Mouse (Mus musculus) hindbrain, embryonic 13.5 days (tissue): Measurements from ENCODE around the gene Hibch. TPM values are rescaled to one million over a fixed set of nuclear protein-coding genes. Genes with fewer than 3 reads are reported as not detected.
"Not testable (repeated sequence)": the region's sequence is repeated elsewhere in the genome, so short reads cannot be mapped to it uniquely, and the experiment has no call there.

Source experiments
- ATAC-seq: fragments of 200-750 bp; cut with Nextera tagmentation; 2 replicates; pipeline ENCODE4 v1.8.0; 2017; ENCODE audit warnings: moderate TSS enrichment; ENCODE audit not compliant: low FRiP score
- H3K27ac ChIP-seq: fragments of 300-500 bp; sonication (generic); 2 replicates; pipeline ENCODE4 v1.5.1; 2015; ENCODE audit warnings: inconsistent platforms, mild to moderate bottlenecking, moderate library complexity
- H3K27me3 ChIP-seq: fragments of 300-500 bp; sonication (generic); 2 replicates; pipeline ENCODE4 v1.6.1; 2015; ENCODE audit warnings: mild to moderate bottlenecking, inconsistent platforms
- H3K36me3 ChIP-seq: fragments of 300-500 bp; sonication (generic); 2 replicates; pipeline ENCODE4 v1.6.1; 2015; ENCODE audit warnings: mild to moderate bottlenecking, inconsistent platforms
- H3K4me1 ChIP-seq: fragments of 300-500 bp; sonication (generic); replicated peaks from 2 replicates; pipeline ENCODE4 v1.6.1; 2015; ENCODE audit warnings: inconsistent platforms
- H3K4me2 ChIP-seq: fragments of 300-500 bp; sonication (generic); 2 replicates; pipeline ENCODE4 v1.6.1; 2015; ENCODE audit warnings: inconsistent platforms, mild to moderate bottlenecking, moderate library complexity
- H3K4me3 ChIP-seq: fragments of 300-500 bp; sonication (generic); 2 replicates; pipeline ENCODE4 v1.5.1; 2015; ENCODE audit warnings: mild to moderate bottlenecking, inconsistent platforms
- H3K9ac ChIP-seq: fragments of 300-500 bp; sonication (generic); 2 replicates; pipeline ENCODE4 v1.6.1; 2015; ENCODE audit warnings: mild to moderate bottlenecking, inconsistent platforms
- H3K9me3 ChIP-seq: fragments of 300-500 bp; sonication (generic); 2 replicates; pipeline ENCODE4 v1.6.1; 2016; ENCODE audit warnings: inconsistent platforms
- WGBS: fragments of 180-500 bp; shearing (Covaris S2); methylation state at CpG from one replicate; pipeline ENCODE4 v1.1.7; 2015; 5-methylcytosine and 5-hydroxymethylcytosine counted together
- polyA plus RNA-seq: library from polyadenylated mRNA; unstranded; fragments of >200 nt; fragmentation: Nextera tagmentation; extraction: Ambion mirVana; gene quantifications from 2 replicates; pipeline ENCODE4 v1.2.1, GENCODE M21; 2015

Hibch gene
- polyA plus RNA-seq, 1 experiment from 2014 or later, result 35.9 TPM

DNA sequence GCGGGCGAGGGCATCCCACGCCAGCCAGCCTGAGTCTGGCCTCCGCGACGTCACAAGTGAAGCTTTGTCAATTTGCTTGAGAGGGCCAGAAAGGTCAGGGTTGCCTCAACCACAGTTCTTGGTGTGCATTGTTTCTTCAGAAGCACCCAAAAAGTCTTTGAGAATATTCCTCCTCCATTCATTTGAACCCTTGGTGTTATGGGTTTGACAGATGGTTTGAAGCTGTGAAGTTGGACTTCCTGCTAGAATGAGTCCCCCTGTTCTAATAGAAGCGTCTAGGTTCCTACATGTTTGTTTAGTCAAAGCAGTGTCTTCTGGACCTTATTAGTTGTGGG is 26.9 kb upstream of the Hibch start:
- ATAC-seq, result peak; percentile 1; the same call in 1 of the 2 replicates
- Histone ChIP-seq H3K36me3 (no peaks in the 10 kb centered on the region), H3K27me3 (no peaks in the 10 kb centered on the region), H3K4me3 (peak overlapping the region; percentile 73), H3K9ac (peak overlapping the region; percentile 94), H3K27ac (peak overlapping the region; percentile 90), H3K4me1 (peaks cover 26% of the 10 kb centered on the region), H3K4me2 (peak overlapping the region; percentile 76), H3K9me3 (no peaks in the 10 kb centered on the region)
- WGBS, result 2% methylated on average over 7 of the region's 7 CpGs

DNA sequence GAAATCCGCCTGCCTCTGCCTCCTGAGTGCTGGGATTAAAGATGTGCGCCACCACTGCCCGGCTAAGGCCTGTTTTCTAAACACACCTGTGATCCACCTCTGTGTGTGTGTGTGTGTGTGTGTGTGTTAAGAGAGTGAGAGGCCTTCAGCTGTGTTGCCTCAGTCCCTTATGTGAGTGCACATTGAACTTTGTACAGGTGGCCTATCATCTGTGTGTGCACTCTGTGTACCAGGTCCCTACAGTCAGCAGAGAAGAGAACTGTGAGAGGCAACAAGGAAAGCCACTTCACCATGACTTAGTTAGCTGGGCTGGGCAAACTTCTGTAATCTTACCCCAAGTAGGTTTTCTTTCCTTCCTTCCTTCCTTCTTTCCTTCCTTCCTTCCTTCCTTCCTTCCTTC is 5.6 kb upstream of the Hibch start:
- peaks cover 2% of the 10 kb centered on the region; the same call in 1 of the 2 replicates for H3K4me1 ChIP-seq
- no peak overlapping the region for H3K4me3 ChIP-seq
- no peak overlapping the region for H3K9ac ChIP-seq
- no peaks in the 10 kb centered on the region for H3K9me3 ChIP-seq
- H3K27ac ChIP-seq, result no peak overlapping the region
- 98% methylated on average over 3 of the region's 3 CpGs for WGBS
- H3K27me3 ChIP-seq, result no peaks in the 10 kb centered on the region
- no peak overlapping the region for H3K4me2 ChIP-seq
- H3K36me3 ChIP-seq, result no peaks in the 10 kb centered on the region
- no peak for ATAC-seq

DNA sequence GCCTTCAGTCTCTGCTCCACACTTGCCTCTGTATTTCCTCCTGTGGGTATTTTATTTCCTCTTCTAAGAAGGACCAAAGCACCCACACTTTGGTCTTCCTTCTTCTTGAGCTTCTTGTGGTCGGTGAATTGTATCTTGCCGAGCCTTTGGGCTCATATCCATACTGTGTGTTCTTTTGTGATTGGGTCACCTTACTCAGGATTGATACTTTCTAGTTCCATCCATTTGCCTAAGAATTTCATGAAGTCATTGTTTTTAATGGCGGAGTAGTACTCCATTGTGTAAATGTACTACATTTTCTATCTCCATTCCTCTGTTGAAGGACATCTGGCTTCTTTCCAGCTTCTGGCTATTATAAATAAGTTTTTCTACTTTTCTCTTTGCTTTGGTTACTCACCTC is 375 bp upstream of the Hibch start:
- H3K9ac ChIP-seq, result no peak overlapping the region
- no peaks in the 10 kb centered on the region for H3K27me3 ChIP-seq
- H3K4me1 ChIP-seq, result peaks cover 14% of the 10 kb centered on the region
- H3K36me3 ChIP-seq, result no peaks in the 10 kb centered on the region
- H3K9me3 ChIP-seq, result no peaks in the 10 kb centered on the region
- H3K27ac ChIP-seq, result no peak overlapping the region; the same call in 1 of the 2 replicates
- peak; percentile 57; the same call in 1 of the 2 replicates for ATAC-seq
- peak overlapping the region; percentile 63 for H3K4me3 ChIP-seq
- 24% methylated on average over 3 of the region's 3 CpGs for WGBS
- H3K4me2 ChIP-seq, result peak overlapping the region; percentile 67

DNA sequence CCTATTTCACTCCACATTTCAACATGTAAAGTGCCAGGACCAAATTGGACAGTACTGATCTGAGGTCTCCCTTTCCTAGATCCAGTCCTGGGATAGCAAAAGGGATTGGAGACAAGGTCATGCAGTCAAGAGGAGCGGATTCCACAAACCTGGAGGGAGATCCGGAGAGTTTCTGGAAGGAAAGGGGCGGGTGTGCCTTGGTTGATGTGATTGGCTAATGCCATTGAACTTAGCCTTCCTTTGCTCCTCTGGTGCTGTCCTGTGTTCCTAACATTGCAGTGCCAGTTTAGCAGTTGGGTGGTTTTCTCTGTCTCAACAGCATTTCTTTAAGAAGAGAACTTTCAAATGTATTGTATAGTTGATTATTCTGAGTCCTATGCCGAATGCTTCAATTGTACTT is 1.8 kb downstream of the Hibch start:
- Histone ChIP-seq H3K4me3 (no peak overlapping the region), H3K9me3 (no peaks in the 10 kb centered on the region), H3K36me3 (no peaks in the 10 kb centered on the region), H3K4me2 (no peak overlapping the region), H3K4me1 (peaks cover 14% of the 10 kb centered on the region), H3K27ac (no peak overlapping the region), H3K9ac (no peak overlapping the region), H3K27me3 (no peaks in the 10 kb centered on the region)
- no peak for ATAC-seq
- WGBS, result 88% methylated on average over 4 of the region's 4 CpGs

DNA sequence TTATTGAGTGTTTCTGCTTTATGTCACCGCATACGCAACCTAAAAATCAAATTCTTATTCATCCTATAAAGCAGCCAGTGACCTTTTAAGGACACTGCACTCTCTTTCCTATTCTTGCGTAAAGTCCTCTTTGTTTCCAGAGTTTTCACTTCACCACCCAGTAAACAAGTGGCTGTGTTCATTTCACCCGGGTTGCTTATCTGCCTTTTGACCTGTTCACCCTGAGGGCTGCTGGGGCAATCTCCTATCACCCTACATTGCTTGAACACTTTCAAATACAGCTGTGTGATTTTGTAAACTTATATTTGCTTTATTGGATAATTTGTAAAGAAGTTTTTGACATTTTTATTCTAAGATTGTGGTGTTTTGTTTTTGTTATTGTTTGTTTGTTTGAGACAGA is 4.7 kb downstream of the Hibch start:
- no peak for ATAC-seq
- Histone ChIP-seq H3K9me3 (no peaks in the 10 kb centered on the region), H3K27ac (no peak overlapping the region), H3K27me3 (no peaks in the 10 kb centered on the region), H3K9ac (no peak overlapping the region), H3K4me3 (no peak overlapping the region), H3K4me2 (no peak overlapping the region), H3K36me3 (no peaks in the 10 kb centered on the region), H3K4me1 (peaks cover 10% of the 10 kb centered on the region)
- WGBS, result 64% methylated on average over 4 of the region's 4 CpGs

DNA sequence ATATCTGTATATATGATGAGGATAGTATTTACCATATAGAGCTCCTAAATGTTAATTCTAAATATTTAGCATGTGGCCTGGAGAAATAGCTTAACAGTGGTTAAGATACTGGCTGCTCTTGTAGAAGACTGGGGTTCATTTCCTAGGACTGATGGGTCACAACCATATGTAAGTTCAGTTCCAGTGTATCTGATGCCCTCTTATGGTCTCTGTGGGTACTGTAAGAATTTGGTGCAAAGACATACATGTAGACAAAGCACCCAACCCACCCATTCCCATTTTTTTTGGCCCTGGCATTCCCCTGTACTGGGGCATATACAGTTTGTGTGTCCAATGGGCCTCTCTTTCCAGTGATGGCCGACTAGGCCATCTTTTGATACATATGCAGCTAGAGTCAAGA is 9.3 kb downstream of the Hibch start:
- 78% methylated on average over 1 of the region's 1 CpGs for WGBS
- H3K9ac ChIP-seq, H3K4me3 ChIP-seq, H3K4me1 ChIP-seq, H3K36me3 ChIP-seq, H3K9me3 ChIP-seq, H3K27me3 ChIP-seq, H3K27ac ChIP-seq, H3K4me2 ChIP-seq: not testable (repeated sequence)
- 0 out of 2 replicates have a peak, but pooled peaks have one; percentile 28 for ATAC-seq

DNA sequence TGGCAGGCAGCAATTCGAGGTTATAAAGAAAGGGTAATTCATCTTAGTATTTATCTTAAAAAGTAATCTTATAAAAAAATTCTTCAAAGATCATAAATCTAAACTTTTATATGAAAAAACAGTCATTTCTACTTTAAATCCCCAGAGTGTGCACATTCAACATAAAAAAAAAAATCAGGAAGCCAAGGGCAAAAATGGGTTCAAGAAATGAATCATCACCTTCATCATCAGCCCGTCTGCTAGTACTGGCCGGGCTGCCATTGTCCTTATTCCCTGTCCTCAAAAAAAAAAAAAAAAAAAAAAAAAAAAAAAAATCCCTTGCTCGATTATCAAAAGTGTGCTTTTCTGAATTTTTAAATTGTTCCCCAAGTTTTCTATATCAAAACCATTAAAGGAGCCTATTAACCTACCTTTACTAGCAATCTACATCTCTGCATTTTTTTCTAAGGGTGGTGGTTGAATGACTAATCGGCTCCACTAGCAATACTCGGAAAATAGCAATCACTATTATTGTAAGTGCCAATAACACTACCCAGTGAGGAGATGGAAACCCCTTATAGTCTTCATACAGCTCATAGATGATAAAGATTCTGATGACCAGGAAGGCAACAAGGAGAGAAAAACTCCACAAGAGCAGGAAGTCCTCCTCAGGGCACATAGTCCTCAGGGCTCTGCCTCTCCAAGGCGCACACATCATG is 11.3 kb downstream of the Hibch start:
- WGBS, result 89% methylated on average over 7 of the region's 7 CpGs

DNA sequence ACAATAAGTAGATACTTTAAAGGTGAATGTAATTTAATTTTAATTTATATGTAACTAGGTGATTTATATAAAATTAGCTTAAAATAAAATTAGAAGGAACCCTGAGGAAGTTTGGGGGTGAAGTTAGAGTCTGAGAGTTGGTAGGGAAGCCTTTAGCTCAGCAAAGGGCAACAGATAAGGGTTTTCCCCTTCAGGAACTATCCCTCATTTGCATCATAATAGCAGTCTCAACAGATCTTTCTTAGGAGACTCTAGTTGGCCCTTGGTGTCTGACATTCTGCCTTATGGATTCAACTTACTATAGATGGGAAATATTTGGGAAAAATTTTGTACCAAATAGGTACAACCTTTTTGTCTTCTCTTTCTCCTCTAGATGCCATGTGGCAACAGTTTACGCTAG is 19.5 kb downstream of the Hibch start:
- Histone ChIP-seq H3K9me3 (no peaks in the 10 kb centered on the region), H3K9ac (no peak overlapping the region), H3K27ac (no peak overlapping the region), H3K4me3 (no peak overlapping the region), H3K4me2 (no peak overlapping the region), H3K27me3 (no peaks in the 10 kb centered on the region), H3K36me3 (peaks cover 25% of the 10 kb centered on the region), H3K4me1 (no peaks in the 10 kb centered on the region)
- ATAC-seq, result no peak
- 96% methylated on average over 1 of the region's 1 CpGs for WGBS

More for the DNA sequence above, 11.3 kb downstream of the Hibch start:
- no peak overlapping the region for H3K4me3 ChIP-seq
- no peak overlapping the region for H3K4me2 ChIP-seq
- H3K9ac ChIP-seq, result no peak overlapping the region
- no peak overlapping the region for H3K27ac ChIP-seq
- no peaks in the 10 kb centered on the region for H3K4me1 ChIP-seq
- no peak for ATAC-seq
- no peaks in the 10 kb centered on the region for H3K27me3 ChIP-seq
- H3K9me3 ChIP-seq, result no peaks in the 10 kb centered on the region
- H3K36me3 ChIP-seq, result peaks cover 12% of the 10 kb centered on the region

DNA sequence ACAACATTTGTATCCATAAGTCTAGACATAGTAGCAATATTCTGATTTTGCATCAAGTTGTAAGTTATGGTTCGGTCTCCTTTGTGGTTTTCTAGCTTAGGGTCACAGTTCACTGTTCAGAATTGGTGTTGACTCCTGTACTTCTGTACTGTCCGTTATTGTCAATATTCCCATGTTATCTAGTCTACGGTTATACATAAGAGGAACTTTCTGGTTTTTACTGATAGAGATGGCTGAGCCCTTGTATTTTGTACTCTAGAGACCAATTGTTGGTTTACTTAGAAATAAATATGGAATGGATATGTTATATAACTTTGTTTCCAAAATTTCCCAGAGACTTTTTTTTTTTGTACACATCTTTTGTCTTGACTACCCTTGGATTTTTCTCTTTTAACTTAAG is 21.3 kb downstream of the Hibch start:
- Histone ChIP-seq H3K9ac (no peak overlapping the region), H3K4me3 (no peak overlapping the region), H3K27ac (no peak overlapping the region), H3K9me3 (no peaks in the 10 kb centered on the region), H3K27me3 (no peaks in the 10 kb centered on the region), H3K36me3 (peaks cover 17% of the 10 kb centered on the region), H3K4me1 (no peaks in the 10 kb centered on the region), H3K4me2 (no peak overlapping the region)
- no peak for ATAC-seq
- 98% methylated on average over 3 of the region's 3 CpGs for WGBS

DNA sequence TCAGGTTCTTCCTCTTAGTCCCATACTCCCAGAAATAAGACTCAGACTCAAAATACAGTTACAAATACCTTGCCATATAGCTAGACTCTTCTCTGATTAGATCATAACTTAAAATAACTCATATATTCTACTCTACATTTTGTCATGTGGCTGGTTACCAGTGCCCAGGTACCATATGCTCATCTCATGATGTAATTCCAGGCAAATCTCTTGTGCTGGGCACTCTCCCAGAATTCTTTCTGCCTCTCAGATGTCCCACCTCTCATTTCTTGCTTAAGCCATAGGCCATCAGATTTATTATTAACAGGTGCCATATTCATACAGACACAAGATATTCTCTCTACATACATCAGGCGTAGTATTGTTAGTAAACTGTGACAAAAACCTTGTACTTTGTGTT is 23.1 kb downstream of the Hibch start:
- H3K27me3 ChIP-seq, result no peaks in the 10 kb centered on the region
- no peak overlapping the region for H3K4me3 ChIP-seq
- WGBS, result 92% methylated on average over 1 of the region's 1 CpGs
- no peak overlapping the region for H3K4me2 ChIP-seq
- no peak overlapping the region for H3K27ac ChIP-seq
- H3K36me3 ChIP-seq, result peaks cover 22% of the 10 kb centered on the region
- H3K9ac ChIP-seq, result no peak overlapping the region
- ATAC-seq, result no peak
- no peaks in the 10 kb centered on the region for H3K4me1 ChIP-seq
- H3K9me3 ChIP-seq, result no peaks in the 10 kb centered on the region

DNA sequence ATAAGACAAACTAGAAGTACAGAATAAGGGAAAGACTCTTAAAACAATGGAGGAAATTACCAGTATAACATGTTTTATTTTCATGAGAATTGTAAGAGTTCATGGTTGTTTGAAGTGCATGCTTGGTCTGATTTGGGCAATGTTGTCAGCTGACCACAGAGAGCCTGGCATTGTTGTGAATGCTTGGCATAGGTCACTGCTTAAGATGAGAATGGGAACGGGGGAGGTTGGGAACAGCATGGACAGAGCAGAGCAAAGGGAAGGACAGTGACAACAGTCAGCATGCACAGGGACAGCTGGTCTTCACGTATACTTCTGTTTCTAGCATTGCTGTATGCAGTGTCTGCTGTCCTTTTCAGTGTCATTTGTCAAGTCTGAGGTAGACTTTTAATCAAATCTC is 39.5 kb downstream of the Hibch start:
- H3K4me2 ChIP-seq, result no peak overlapping the region
- WGBS, result 88% methylated on average over 2 of the region's 2 CpGs
- no peaks in the 10 kb centered on the region for H3K4me1 ChIP-seq
- peaks cover 17% of the 10 kb centered on the region for H3K36me3 ChIP-seq
- no peak for ATAC-seq
- H3K27ac ChIP-seq, result no peak overlapping the region
- no peak overlapping the region for H3K9ac ChIP-seq
- no peak overlapping the region for H3K4me3 ChIP-seq
- 0 out of 2 replicates have a peak, but pooled peaks cover 2% of the 10 kb centered on the region for H3K9me3 ChIP-seq
- H3K27me3 ChIP-seq, result no peaks in the 10 kb centered on the region

DNA sequence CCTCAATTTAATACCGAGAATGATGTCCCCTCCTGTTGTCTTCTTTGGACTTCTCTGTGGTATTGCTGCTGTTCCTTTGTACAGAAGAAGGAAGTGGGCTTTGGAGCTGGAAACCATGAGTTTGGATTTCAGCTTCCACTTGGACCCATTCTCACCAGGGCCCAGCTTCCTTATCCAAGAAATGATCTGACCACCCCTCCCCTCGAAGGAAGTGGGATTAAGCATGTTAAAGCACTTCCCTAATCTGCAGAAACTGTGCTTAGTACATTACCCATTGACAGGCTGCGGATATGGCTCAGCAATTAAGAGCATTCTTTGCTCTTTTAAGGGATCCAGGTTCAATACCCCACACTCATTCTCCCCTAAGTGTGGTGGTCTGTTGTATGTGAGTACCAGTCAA is 65.1 kb downstream of the Hibch start:
- H3K9me3 ChIP-seq, result no peaks in the 10 kb centered on the region
- no peak overlapping the region for H3K4me2 ChIP-seq
- 93% methylated on average over 3 of the region's 3 CpGs for WGBS
- H3K27me3 ChIP-seq, result no peaks in the 10 kb centered on the region
- no peak for ATAC-seq
- no peak overlapping the region for H3K27ac ChIP-seq
- no peaks in the 10 kb centered on the region for H3K4me1 ChIP-seq
- H3K9ac ChIP-seq, result no peak overlapping the region
- H3K36me3 ChIP-seq, result peaks cover 5% of the 10 kb centered on the region; the same call in 1 of the 2 replicates
- H3K4me3 ChIP-seq, result no peak overlapping the region

DNA sequence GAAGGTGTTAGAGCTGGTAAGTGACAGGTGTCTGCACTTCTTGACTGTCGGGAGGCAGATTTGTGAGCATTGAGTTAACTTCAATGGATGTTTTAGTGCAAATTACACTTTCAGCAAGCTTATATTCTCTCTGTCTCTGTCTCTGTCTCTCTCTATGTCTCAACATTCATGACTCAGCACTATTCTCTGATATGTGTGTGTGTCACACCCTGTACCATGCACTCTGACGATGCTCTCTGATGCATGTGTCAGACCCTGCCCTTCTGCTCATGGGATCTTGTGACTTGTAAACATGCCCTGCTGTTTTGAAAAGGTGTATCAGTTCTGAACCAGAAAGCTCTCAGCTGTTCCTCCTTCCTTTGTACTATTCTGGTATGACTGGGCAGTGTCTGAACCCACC is 71.9 kb downstream of the Hibch start:
- Histone ChIP-seq H3K36me3 (peaks cover 8% of the 10 kb centered on the region; the same call in 1 of the 2 replicates), H3K27ac (no peak overlapping the region), H3K27me3 (no peaks in the 10 kb centered on the region), H3K4me1 (no peaks in the 10 kb centered on the region), H3K4me2 (no peak overlapping the region), H3K9ac (no peak overlapping the region), H3K9me3 (no peaks in the 10 kb centered on the region), H3K4me3 (no peak overlapping the region)
- WGBS, result 97% methylated on average over 2 of the region's 2 CpGs
- ATAC-seq, result no peak
